Mouse (Mus musculus) adrenal gland, postnatal 14 days (tissue): ENCODE data around the gene Cbx1. TPM values are rescaled to one million over a fixed set of nuclear protein-coding genes. Genes with fewer than 3 reads are reported as not detected.

ENCODE experiments used
- DNase-seq: peaks from one replicate; pipeline ENCODE4 v3.0.0; 2021; ENCODE audit warnings: mixed read lengths
- long read RNA-seq, 2 experiments: library from polyadenylated mRNA; stranded (forward); transcript quantifications; one replicate each; pipeline ENCODE4 v2.0.0; 2021
- total RNA-seq: library from RNA; stranded (reverse); gene quantifications from 2 replicates; pipeline ENCODE4 v1.2.3, GENCODE M21; 2021

Cbx1 gene
- total RNA-seq = 69.8 and 78.1 TPM in 2 replicates
- long read RNA-seq, experiment 1, partial matches to known transcripts = 14 of 45 reads
- long read RNA-seq, experiment 1, other reads (novel, unspliced or antisense) = 26 of 45 reads
- long read RNA-seq, experiment 2, partial matches to known transcripts = 4 of 35 reads
- long read RNA-seq, experiment 2, other reads (novel, unspliced or antisense) = 28 of 35 reads

GRCm38 (mm10) chr11:96788871-96789795 is at the start of gene Cbx1:
Gene Cbx1 (plus strand): TSS chr11:96789127.
- peak; percentile 95 for DNase-seq

- no peak for DNase-seq
Observed at GRCm38 (mm10) chr11:96740796-96741195, 48.1 kb upstream of the Cbx1 start.

- DNase-seq = no peak
Observed at GRCm38 (mm10) chr11:96741995-96742394, 46.9 kb upstream of the Cbx1 start.

GRCm38 (mm10) chr11:96743000-96743399 is 45.9 kb upstream of the Cbx1 start:
- no peak for DNase-seq

- DNase-seq = no peak
Observed at GRCm38 (mm10) chr11:96743891-96744290, 45.0 kb upstream of the Cbx1 start.

GRCm38 (mm10) chr11:96746648-96747047 is 42.3 kb upstream of the Cbx1 start:
- no peak for DNase-seq

- DNase-seq = no peak
Observed at GRCm38 (mm10) chr11:96747555-96747954, 41.4 kb upstream of the Cbx1 start.

- DNase-seq = no peak
Observed at GRCm38 (mm10) chr11:96755298-96755697, 33.6 kb upstream of the Cbx1 start.

GRCm38 (mm10) chr11:96757421-96757820 is 31.5 kb upstream of the Cbx1 start:
- DNase-seq = no peak

- DNase-seq = no peak
Observed at GRCm38 (mm10) chr11:96758402-96758801, 30.5 kb upstream of the Cbx1 start.

- DNase-seq = peak; percentile 68
Observed at GRCm38 (mm10) chr11:96760042-96760441, 28.9 kb upstream of the Cbx1 start.

GRCm38 (mm10) chr11:96761984-96762383 is 26.9 kb upstream of the Cbx1 start:
- DNase-seq = no peak

- DNase-seq = peak; percentile 56
Observed at GRCm38 (mm10) chr11:96762742-96763470, 26.0 kb upstream of the Cbx1 start.

GRCm38 (mm10) chr11:96764511-96765350 is 24.2 kb upstream of the Cbx1 start:
- no peak for DNase-seq

- no peak for DNase-seq
Observed at GRCm38 (mm10) chr11:96765645-96766044, 23.3 kb upstream of the Cbx1 start.

GRCm38 (mm10) chr11:96766555-96766954 is 22.4 kb upstream of the Cbx1 start:
- peak; percentile 35 for DNase-seq

- no peak for DNase-seq
Observed at GRCm38 (mm10) chr11:96767096-96767495, 21.8 kb upstream of the Cbx1 start.

GRCm38 (mm10) chr11:96768240-96768639 is 20.7 kb upstream of the Cbx1 start:
- DNase-seq = no peak

GRCm38 (mm10) chr11:96771274-96771975 is 17.5 kb upstream of the Cbx1 start:
- no peak for DNase-seq

GRCm38 (mm10) chr11:96772413-96772812 is 16.5 kb upstream of the Cbx1 start:
- DNase-seq = no peak

- DNase-seq = no peak
Observed at GRCm38 (mm10) chr11:96774536-96774935, 14.4 kb upstream of the Cbx1 start.
